Mouse (Mus musculus) MEL (cell line): ENCODE results near the gene Tsc22d3. TPM values are rescaled to one million over a fixed set of nuclear protein-coding genes. Genes with fewer than 3 reads are reported as not detected.

ENCODE experiments used
- DNase-seq: peaks from one replicate; pipeline ENCODE4 v3.0.0; 2011; ENCODE audit warnings: low read depth, low spot score
- H3K27ac ChIP-seq: 2 replicates; pipeline ENCODE4 v1.5.1; 2012; ENCODE audit warnings: low read depth, mild to moderate bottlenecking, control low read depth, low read length, moderate library complexity; ENCODE audit not compliant: control insufficient read depth
- H3K27me3 ChIP-seq, 2 experiments: fragments of 150-350 bp in 1 of 2; sonication (generic) in 1 of 2; 2 replicates each; pipeline ENCODE4 v1.6.1; 2012; ENCODE audit warnings: low read length in 2 of 2, mild to moderate bottlenecking in 2 of 2, improper control_type of control experiment in 1 of 2, moderate library complexity in 1 of 2; ENCODE audit not compliant: insufficient read depth in 2 of 2, control insufficient read depth in 1 of 2
- H3K36me3 ChIP-seq, 2 experiments: 2 replicates each; pipeline ENCODE4 v1.6.1; 2012 to 2014; ENCODE audit warnings: low read length in 2 of 2, improper control_type of control experiment in 1 of 2, inconsistent platforms in 1 of 2, mild to moderate bottlenecking in 1 of 2; ENCODE audit not compliant: insufficient read depth in 2 of 2, control insufficient read depth in 1 of 2
- H3K4me1 ChIP-seq, 2 experiments: fragments of 150-350 bp in 1 of 2; sonication (generic) in 1 of 2; 2 replicates each; pipeline ENCODE4 v1.6.1; 2012; ENCODE audit warnings: low read length in 2 of 2, improper control_type of control experiment in 1 of 2, mild to moderate bottlenecking in 1 of 2; ENCODE audit not compliant: insufficient read depth in 2 of 2, control insufficient read depth in 1 of 2
- H3K4me3 ChIP-seq, 2 experiments: fragments of 150-350 bp in 1 of 2; sonication (generic) in 1 of 2; 2 replicates each; pipeline ENCODE4 v1.5.1; 2012; ENCODE audit warnings: low read depth in 2 of 2, low read length in 2 of 2, mild to moderate bottlenecking in 2 of 2, moderate library complexity in 2 of 2, control low read depth in 1 of 2, improper control_type of control experiment in 1 of 2; ENCODE audit not compliant: control insufficient read depth in 1 of 2, insufficient read depth in 1 of 2
- H3K79me2 ChIP-seq: 2 replicates; pipeline ENCODE4 v1.6.1; 2012; ENCODE audit warnings: mild to moderate bottlenecking, low read length, moderate library complexity; ENCODE audit not compliant: control insufficient read depth, poor library complexity, insufficient read depth
- H3K9ac ChIP-seq: 2 replicates; pipeline ENCODE4 v1.6.1; 2012; ENCODE audit warnings: low read depth, mild to moderate bottlenecking, control low read depth, low read length, moderate library complexity; ENCODE audit not compliant: control insufficient read depth, poor library complexity, severe bottlenecking
- H3K9me3 ChIP-seq: fragments of 150-350 bp; sonication (generic); replicated peaks from 2 replicates; pipeline ENCODE4 v1.6.1; 2012; ENCODE audit warnings: mild to moderate bottlenecking, low read length, improper control_type of control experiment, moderate library complexity; ENCODE audit not compliant: insufficient read depth
- BHLHE40 ChIP-seq: IDR thresholded peaks from 2 replicates; pipeline ENCODE4 v1.6.1; 2012; ENCODE audit warnings: low read depth, mild to moderate bottlenecking, inconsistent platforms, low read length, improper control_type of control experiment, borderline replicate concordance
- CHD2 ChIP-seq: IDR thresholded peaks from 2 replicates; pipeline ENCODE4 v1.6.1; 2011; ENCODE audit warnings: low read length, improper control_type of control experiment
- CTCF ChIP-seq, 3 experiments: IDR thresholded peaks in 2 of 3; conservative IDR thresholded peaks in 1 of 3; 2 replicates each; pipeline ENCODE4 v1.5.1; 2011 to 2012; ENCODE audit warnings: low read length in 3 of 3, low read depth in 2 of 3, mild to moderate bottlenecking in 2 of 3, improper control_type of control experiment in 1 of 3, inconsistent platforms in 1 of 3, mixed read lengths in 1 of 3, moderate library complexity in 1 of 3; ENCODE audit not compliant: control insufficient read depth in 1 of 3, insufficient read depth in 1 of 3, poor library complexity in 1 of 3, severe bottlenecking in 1 of 3
- E2F4 ChIP-seq: IDR thresholded peaks from 2 replicates; pipeline ENCODE4 v1.6.1; 2011; ENCODE audit warnings: low read depth, low read length, improper control_type of control experiment, borderline replicate concordance
- ELF1 ChIP-seq: IDR thresholded peaks from 2 replicates; pipeline ENCODE4 v1.6.1; 2014; ENCODE audit warnings: low read depth, mild to moderate bottlenecking, inconsistent platforms, low read length, improper control_type of control experiment, moderate library complexity
- EP300 ChIP-seq, 2 experiments: IDR thresholded peaks; 2 replicates each; pipeline ENCODE4 v1.6.1; 2011; ENCODE audit warnings: improper control_type of control experiment in 2 of 2, low read length in 2 of 2, low read depth in 1 of 2, mild to moderate bottlenecking in 1 of 2
- GATA1 ChIP-seq: IDR thresholded peaks from 2 replicates; pipeline ENCODE4 v1.6.1; 2011; ENCODE audit warnings: low read depth, low read length, improper control_type of control experiment
- HCFC1 ChIP-seq: IDR thresholded peaks from 2 replicates; pipeline ENCODE4 v1.6.1; 2012; ENCODE audit warnings: low read depth, mild to moderate bottlenecking, inconsistent platforms, low read length, improper control_type of control experiment, moderate library complexity
- JUND ChIP-seq: IDR thresholded peaks from 2 replicates; pipeline ENCODE4 v1.6.1; 2011; ENCODE audit warnings: low read depth, mild to moderate bottlenecking, improper control_type of control experiment, low read length
- MAFK ChIP-seq: IDR thresholded peaks from 2 replicates; pipeline ENCODE4 v1.6.1; 2011; ENCODE audit warnings: low read depth, mild to moderate bottlenecking, low read length, improper control_type of control experiment, borderline replicate concordance
- MAX ChIP-seq: IDR thresholded peaks from 2 replicates; pipeline ENCODE4 v1.6.1; 2011; ENCODE audit warnings: low read length, improper control_type of control experiment
- MAZ ChIP-seq: IDR thresholded peaks from 2 replicates; pipeline ENCODE4 v1.6.1; 2012; ENCODE audit warnings: low read depth, mild to moderate bottlenecking, inconsistent platforms, low read length, improper control_type of control experiment
- MXI1 ChIP-seq: IDR thresholded peaks from 2 replicates; pipeline ENCODE4 v1.6.1; 2011; ENCODE audit warnings: mild to moderate bottlenecking, low read depth, low read length, improper control_type of control experiment
- MYB ChIP-seq: IDR thresholded peaks from 2 replicates; pipeline ENCODE4 v1.6.1; 2011; ENCODE audit warnings: mild to moderate bottlenecking, low read depth, low read length, improper control_type of control experiment
- MYC ChIP-seq: IDR thresholded peaks from 2 replicates; pipeline ENCODE4 v1.6.1; 2011; ENCODE audit warnings: low read depth, mild to moderate bottlenecking, low read length, improper control_type of control experiment, moderate library complexity
- NELFE ChIP-seq: IDR thresholded peaks from 2 replicates; pipeline ENCODE4 v1.6.1; 2011; ENCODE audit warnings: low read depth, low read length, improper control_type of control experiment
- POLR2AphosphoS2 ChIP-seq: IDR thresholded peaks from 2 replicates; pipeline ENCODE4 v1.6.1; 2011; ENCODE audit warnings: low read length, improper control_type of control experiment
- POLR2AphosphoS5 ChIP-seq: IDR thresholded peaks from 2 replicates; pipeline ENCODE4 v1.6.1; 2012; ENCODE audit warnings: low read depth, borderline replicate concordance, mild to moderate bottlenecking, inconsistent platforms, low read length, moderate library complexity, mixed read lengths
- RAD21 ChIP-seq: IDR thresholded peaks from 2 replicates; pipeline ENCODE4 v1.6.1; 2011; ENCODE audit warnings: mild to moderate bottlenecking, low read depth, low read length, improper control_type of control experiment
- RCOR1 ChIP-seq: IDR thresholded peaks from 2 replicates; pipeline ENCODE4 v1.6.1; 2012; ENCODE audit warnings: low read depth, mild to moderate bottlenecking, inconsistent platforms, low read length, improper control_type of control experiment
- SIN3A ChIP-seq: IDR thresholded peaks from 2 replicates; pipeline ENCODE4 v1.6.1; 2012; ENCODE audit warnings: low read length, improper control_type of control experiment, inconsistent platforms
- SMC3 ChIP-seq: IDR thresholded peaks from 2 replicates; pipeline ENCODE4 v1.6.1; 2011; ENCODE audit warnings: low read depth, low read length, improper control_type of control experiment
- TAL1 ChIP-seq: IDR thresholded peaks from 2 replicates; pipeline ENCODE4 v1.6.1; 2012; ENCODE audit warnings: mild to moderate bottlenecking, inconsistent platforms, low read length, moderate library complexity, mixed read lengths
- TBP ChIP-seq: IDR thresholded peaks from 2 replicates; pipeline ENCODE4 v1.8.0; 2011; ENCODE audit warnings: low read depth, low read length, improper control_type of control experiment
- TCF12 ChIP-seq: IDR thresholded peaks from 2 replicates; pipeline ENCODE4 v1.6.1; 2014; ENCODE audit warnings: low read depth, mild to moderate bottlenecking, inconsistent platforms, low read length, improper control_type of control experiment, moderate library complexity
- USF2 ChIP-seq, 2 experiments: IDR thresholded peaks; 2 replicates each; pipeline ENCODE4 v1.6.1; 2011 to 2012; ENCODE audit warnings: improper control_type of control experiment in 2 of 2, low read length in 2 of 2, borderline replicate concordance in 1 of 2, inconsistent platforms in 1 of 2, low read depth in 1 of 2, mild to moderate bottlenecking in 1 of 2; ENCODE audit not compliant: insufficient read depth in 1 of 2
- ZC3H11A ChIP-seq: IDR thresholded peaks from 2 replicates; pipeline ENCODE4 v1.6.1; 2012; ENCODE audit warnings: low read depth, mild to moderate bottlenecking, inconsistent platforms, low read length, improper control_type of control experiment
- ZKSCAN1 ChIP-seq: IDR thresholded peaks from 2 replicates; pipeline ENCODE4 v1.6.1; 2012; ENCODE audit warnings: low read depth, mild to moderate bottlenecking, inconsistent platforms, low read length, improper control_type of control experiment, moderate library complexity
- ZMIZ1 ChIP-seq: IDR thresholded peaks from 2 replicates; pipeline ENCODE4 v1.6.1; 2012; ENCODE audit warnings: low read depth, mild to moderate bottlenecking, inconsistent platforms, low read length, improper control_type of control experiment, moderate library complexity
- polyA plus RNA-seq, 2 experiments: library from polyadenylated mRNA; stranded (reverse) in 1 of 2; unstranded in 1 of 2; fragments of >175 nt in 1 of 2; fragments of >200 nt in 1 of 2; gene quantifications; 2 replicates each; pipeline versions ENCODE4 v1.2.1 to v1.2.4; 2012; ENCODE audit warnings: low replicate concordance in 2 of 2, low read depth in 1 of 2; ENCODE audit not compliant: insufficient read length in 2 of 2, insufficient read depth in 1 of 2, missing spikeins in 1 of 2
- total RNA-seq: library from RNA; depleted of rRNA; stranded (reverse); fragments of 300-350 nt; gene quantifications from 2 replicates; pipeline ENCODE4 v1.2.3, GENCODE M21; 2012

Gene Tsc22d3
- total and polyA plus RNA-seq, 3 experiments = 29.5 to 32.7 TPM; not detected in 1

- Histone ChIP-seq H3K9ac (peak overlapping the region; percentile 35), H3K9me3 (no peaks in the 10 kb centered on the region), H3K4me3 (peak overlapping the region; percentile 22 to 48), H3K4me1 (peaks cover 29 to 35% of the 10 kb centered on the region in 2 experiments), H3K79me2 (no peaks in the 10 kb centered on the region), H3K27ac (peak overlapping the region; percentile 46), H3K27me3 (no peaks in the 10 kb centered on the region), H3K36me3 (peaks cover 0 to 30% of the 10 kb centered on the region in 2 experiments; a peak in 2 of 4 replicates)
- DNase-seq = peak; percentile 57
- TF ChIP-seq MAZ = 0 out of 2 replicates have a peak, but pooled peaks have one; percentile 3
- TF ChIP-seq SMC3 = peak; percentile 5; the same call in 1 of the 2 replicates
- TF ChIP-seq RAD21 = no peak
Observed at GRCm38 (mm10) chrX:140493527-140494029, 106.9 kb downstream of the Tsc22d3 start.

DNA sequence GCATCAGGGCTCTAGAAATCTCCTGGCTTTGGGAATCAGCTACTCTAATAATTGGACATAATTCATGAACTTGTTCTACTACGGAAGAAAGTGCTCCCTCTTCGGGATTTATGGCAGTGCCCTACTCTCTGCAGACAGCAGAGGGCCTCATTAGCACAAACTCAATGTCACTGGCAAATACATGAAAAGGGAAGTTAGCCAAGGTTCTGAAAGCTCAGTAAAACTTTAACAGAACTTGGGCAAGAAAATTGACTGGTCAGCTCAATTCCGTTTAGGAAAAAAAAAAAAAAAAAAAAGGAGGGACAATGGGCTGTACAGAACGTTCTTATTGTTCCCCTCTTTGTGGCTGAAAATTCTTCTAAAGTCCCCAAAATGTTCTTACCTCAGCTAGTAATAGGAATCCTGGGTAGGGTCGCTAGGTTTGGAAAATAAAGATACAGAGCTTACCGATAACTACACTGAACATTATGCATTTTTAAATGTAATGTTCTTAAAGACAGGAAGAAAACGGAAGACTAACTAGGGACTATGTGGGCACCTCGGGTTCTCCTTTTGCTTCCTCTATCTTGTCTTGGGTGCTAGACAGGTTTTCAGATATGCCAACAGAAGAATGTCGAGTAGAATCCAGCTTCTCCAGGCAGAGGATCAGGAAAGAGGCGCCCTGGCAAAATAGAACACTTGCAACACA, 108.4 kb downstream of the Tsc22d3 start:
- Histone ChIP-seq H3K79me2 (no peaks in the 10 kb centered on the region), H3K27ac (peak overlapping the region; percentile 31; the same call in 1 of the 2 replicates), H3K4me3 (peak overlapping the region; percentile 36 to 64), H3K4me1 (peaks cover 23 to 25% of the 10 kb centered on the region in 2 experiments), H3K36me3 (peaks cover 0 to 25% of the 10 kb centered on the region in 2 experiments; a peak in 2 of 4 replicates), H3K27me3 (no peaks in the 10 kb centered on the region), H3K9ac (peak overlapping the region; percentile 48), H3K9me3 (no peaks in the 10 kb centered on the region)
- peak; percentile 89 for DNase-seq
- TF ChIP-seq TCF12 (0 out of 2 replicates have a peak, but pooled peaks have one; percentile 9), E2F4 (no peak), TAL1 (no peak), JUND (no peak), GATA1 (no peak), USF2 (IDR thresholded peaks at IDR 0.05; ENCODE audit: borderline replicate concordance in 1 of 2, insufficient read depth in 1 of 2, low read depth in 1 of 2, low read length in 2 of 2) (no peak), MYC (0 out of 2 replicates have a peak, but pooled peaks have one; percentile 41), ZMIZ1 (no peak), MAX (no peak), EP300 (IDR thresholded peaks at IDR 0.05; ENCODE audit: low read depth in 1 of 2, low read length in 2 of 2) (peak; percentile 18 to 59; a peak in 3 of 4 replicates), SIN3A (peak; percentile 86), CHD2 (no peak), NELFE (no peak), RCOR1 (peak; percentile 64), HCFC1 (peak; percentile 42), POLR2AphosphoS2 (no peak), MXI1 (peak; percentile 74), BHLHE40 (0 out of 2 replicates have a peak, but pooled peaks have one; percentile 17), ELF1 (peak; percentile 36; the same call in 1 of the 2 replicates), ZKSCAN1 (no peak), TBP (peak; percentile 36; the same call in 1 of the 2 replicates), MAFK (peak; percentile 37; the same call in 1 of the 2 replicates), CTCF (IDR thresholded peaks at IDR 0.05 in 2 of 3, conservative IDR thresholded peaks at IDR 0.05 in 1 of 3; ENCODE audit: control insufficient read depth in 1 of 3, insufficient read depth in 1 of 3, low read depth in 2 of 3, low read length in 3 of 3, poor library complexity in 1 of 3, severe bottlenecking in 1 of 3) (peak; percentile 73 to 99 (median 78)), POLR2AphosphoS5 (no peak), SMC3 (peak; percentile 100), ZC3H11A (peak; percentile 99), MAZ (0 out of 2 replicates have a peak, but pooled peaks have one; percentile 40), MYB (no peak)
